Mouse (Mus musculus) kidney, embryonic 14.5 days (tissue): ENCODE data around the gene Gbp7. TPM values are rescaled to one million over a fixed set of nuclear protein-coding genes. Genes with fewer than 3 reads are reported as not detected.
"Not testable (repeated sequence)": the region's sequence is repeated elsewhere in the genome, so short reads cannot be mapped to it uniquely, and the experiment has no call there.

Experiments
- ATAC-seq: fragments of 200-750 bp; cut with Nextera tagmentation; 2 replicates; pipeline ENCODE4 v1.8.0; 2017; ENCODE audit warnings: moderate number of reproducible peaks, mild to moderate bottlenecking, moderate TSS enrichment, moderate library complexity; ENCODE audit not compliant: low FRiP score, low TSS enrichment
- H3K27ac ChIP-seq: fragments of 300-500 bp; sonication (generic); 2 replicates; pipeline ENCODE4 v1.5.1; 2014; ENCODE audit warnings: low read depth, mild to moderate bottlenecking, low read length, moderate library complexity, mixed read lengths
- H3K27me3 ChIP-seq: fragments of 300-500 bp; sonication (generic); 2 replicates; pipeline ENCODE4 v1.6.1; 2014; ENCODE audit warnings: mild to moderate bottlenecking, low read length; ENCODE audit not compliant: control insufficient read depth, insufficient read depth
- H3K36me3 ChIP-seq: fragments of 300-500 bp; sonication (generic); 2 replicates; pipeline ENCODE4 v1.6.1; 2014; ENCODE audit warnings: low read length, mixed read lengths; ENCODE audit not compliant: control insufficient read depth, insufficient read depth
- H3K4me1 ChIP-seq: fragments of 300-500 bp; sonication (generic); 2 replicates; pipeline ENCODE4 v1.6.1; 2014; ENCODE audit warnings: low read length, mixed read lengths; ENCODE audit not compliant: control insufficient read depth, insufficient read depth
- H3K4me2 ChIP-seq: fragments of 300-500 bp; sonication (generic); replicated peaks from 2 replicates; pipeline ENCODE4 v1.6.1; 2014; ENCODE audit warnings: low read depth, mild to moderate bottlenecking, low read length
- H3K4me3 ChIP-seq: fragments of 300-500 bp; sonication (generic); 2 replicates; pipeline ENCODE4 v1.5.1; 2014; ENCODE audit warnings: mild to moderate bottlenecking, low read length
- H3K9ac ChIP-seq: fragments of 300-500 bp; sonication (generic); 2 replicates; pipeline ENCODE4 v1.6.1; 2014; ENCODE audit warnings: low read depth, mild to moderate bottlenecking, low read length, moderate library complexity
- H3K9me3 ChIP-seq: fragments of 300-500 bp; sonication (generic); 2 replicates; pipeline ENCODE4 v1.6.1; 2016; ENCODE audit warnings: low read length; ENCODE audit not compliant: control insufficient read depth
- WGBS: fragments of 180-500 bp; shearing (Covaris S2); extraction: QIAGEN DNeasy Blood & Tissue Kit; methylation state at CpG from one replicate; pipeline ENCODE4 v1.1.7; 2014; 5-methylcytosine and 5-hydroxymethylcytosine counted together
- polyA plus RNA-seq: library from polyadenylated mRNA; unstranded; fragments of >200 nt; fragmentation: Nextera tagmentation; extraction: Ambion mirVana; gene quantifications from 2 replicates; pipeline ENCODE4 v1.2.1, GENCODE M21; 2014

Gene Gbp7
- polyA plus RNA-seq, 1 experiment from 2014 or later = 2.5 TPM

- Histone ChIP-seq H3K4me3 (peak overlapping the region; percentile 62), H3K9me3 (no peaks in the 10 kb centered on the region), H3K4me1 (no peaks in the 10 kb centered on the region), H3K36me3 (no peaks in the 10 kb centered on the region), H3K27ac (no peak overlapping the region), H3K9ac (no peak overlapping the region; the same call in 1 of the 2 replicates), H3K27me3 (peaks cover 3% of the 10 kb centered on the region; the same call in 1 of the 2 replicates), H3K4me2 (peak overlapping the region; percentile 96)
- ATAC-seq = no peak
- 38% methylated on average over 2 of the region's 2 CpGs for WGBS
Observed at GRCm38 (mm10) chr3:142529597-142529996, 545 bp upstream of the Gbp7 start.

DNA sequence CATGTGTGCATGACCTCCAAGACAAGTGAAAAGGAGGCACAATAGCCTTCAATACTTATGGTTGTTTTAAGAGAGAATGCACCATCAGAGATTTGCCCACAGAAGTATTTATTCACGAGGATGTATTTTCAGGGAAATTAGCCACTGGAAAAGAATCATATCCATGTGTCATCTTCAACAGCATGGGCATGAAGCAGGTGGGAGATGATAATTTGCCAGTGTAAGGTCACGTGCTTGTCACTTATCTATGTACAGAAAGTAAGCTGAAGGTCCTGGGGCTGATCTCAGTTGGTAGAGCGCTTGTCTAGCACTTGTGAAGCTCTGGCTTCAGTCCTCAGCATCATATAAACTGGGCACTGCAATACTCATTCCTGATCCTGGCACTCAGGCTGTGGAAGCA is 1.5 kb downstream of the Gbp7 start:
- H3K36me3 ChIP-seq = no peaks in the 10 kb centered on the region
- 94% methylated on average over 3 of the region's 3 CpGs for WGBS
- no peak overlapping the region for H3K4me3 ChIP-seq
- no peaks in the 10 kb centered on the region for H3K4me1 ChIP-seq
- H3K9ac ChIP-seq = no peak overlapping the region
- no peak for ATAC-seq
- peaks cover 3% of the 10 kb centered on the region; the same call in 1 of the 2 replicates for H3K27me3 ChIP-seq
- no peak overlapping the region for H3K27ac ChIP-seq
- H3K9me3 ChIP-seq = no peaks in the 10 kb centered on the region
- no peak overlapping the region for H3K4me2 ChIP-seq

GRCm38 (mm10) chr3:142533185-142533584 is 3.0 kb downstream of the Gbp7 start:
- no peaks in the 10 kb centered on the region for H3K36me3 ChIP-seq
- no peak overlapping the region for H3K4me3 ChIP-seq
- H3K9ac ChIP-seq = no peak overlapping the region
- no peak overlapping the region for H3K4me2 ChIP-seq
- 92% methylated on average over 3 of the region's 3 CpGs for WGBS
- no peaks in the 10 kb centered on the region for H3K4me1 ChIP-seq
- H3K9me3 ChIP-seq = no peaks in the 10 kb centered on the region
- ATAC-seq = no peak
- no peak overlapping the region for H3K27ac ChIP-seq
- H3K27me3 ChIP-seq = peaks cover 3% of the 10 kb centered on the region; the same call in 1 of the 2 replicates

DNA sequence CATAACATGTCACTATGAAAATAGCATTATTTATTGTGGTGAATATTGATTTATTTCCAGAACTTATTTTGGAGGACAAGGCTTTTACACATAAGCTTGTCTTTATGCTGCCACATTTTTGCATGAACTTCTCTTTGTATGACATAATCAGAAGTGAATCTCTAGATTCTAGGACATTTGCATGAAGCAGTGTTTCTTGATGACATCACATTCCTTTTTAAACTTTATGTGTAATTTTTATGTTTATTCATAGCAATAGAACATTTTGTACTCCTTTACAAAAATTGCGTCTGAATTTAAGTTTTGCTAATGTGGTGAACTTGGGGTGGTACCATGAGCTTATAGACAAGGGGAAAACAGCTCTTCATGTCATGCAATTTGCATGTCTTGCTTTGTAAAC is 5.5 kb downstream of the Gbp7 start:
- H3K36me3 ChIP-seq = no peaks in the 10 kb centered on the region
- no peak for ATAC-seq
- H3K9me3 ChIP-seq = no peaks in the 10 kb centered on the region
- no peak overlapping the region for H3K27ac ChIP-seq
- peaks cover 3% of the 10 kb centered on the region; the same call in 1 of the 2 replicates for H3K27me3 ChIP-seq
- H3K4me2 ChIP-seq = no peak overlapping the region
- 64% methylated on average over 1 of the region's 1 CpGs for WGBS
- no peak overlapping the region for H3K9ac ChIP-seq
- no peak overlapping the region for H3K4me3 ChIP-seq
- H3K4me1 ChIP-seq = no peaks in the 10 kb centered on the region

- H3K4me1 ChIP-seq = no peaks in the 10 kb centered on the region
- no peak for ATAC-seq
- H3K27ac ChIP-seq = no peak overlapping the region
- WGBS = 89% methylated on average over 6 of the region's 6 CpGs
- H3K4me2 ChIP-seq = no peak overlapping the region
- no peaks in the 10 kb centered on the region for H3K36me3 ChIP-seq
- no peaks in the 10 kb centered on the region for H3K27me3 ChIP-seq
- no peak overlapping the region for H3K4me3 ChIP-seq
- H3K9ac ChIP-seq = no peak overlapping the region
- H3K9me3 ChIP-seq = no peaks in the 10 kb centered on the region
Observed at GRCm38 (mm10) chr3:142541391-142541790, 11.2 kb downstream of the Gbp7 start.

- not testable (repeated sequence) for H3K36me3 ChIP-seq, H3K4me3 ChIP-seq, H3K9me3 ChIP-seq, ATAC-seq, H3K27me3 ChIP-seq, H3K9ac ChIP-seq, H3K27ac ChIP-seq, H3K4me1 ChIP-seq, H3K4me2 ChIP-seq
- 84% methylated on average over 12 of the region's 12 CpGs for WGBS
Observed at GRCm38 (mm10) chr3:142542776-142543175, 12.6 kb downstream of the Gbp7 start.

- H3K9me3 ChIP-seq = no peaks in the 10 kb centered on the region
- no peak overlapping the region for H3K4me3 ChIP-seq
- no peak overlapping the region for H3K9ac ChIP-seq
- H3K36me3 ChIP-seq = no peaks in the 10 kb centered on the region
- WGBS = 82% methylated on average over 3 of the region's 3 CpGs
- H3K27ac ChIP-seq = no peak overlapping the region
- no peaks in the 10 kb centered on the region for H3K4me1 ChIP-seq
- ATAC-seq = no peak
- no peak overlapping the region for H3K4me2 ChIP-seq
- no peaks in the 10 kb centered on the region for H3K27me3 ChIP-seq
Observed at GRCm38 (mm10) chr3:142546690-142547089, 16.5 kb downstream of the Gbp7 start.

- no peak overlapping the region for H3K9ac ChIP-seq
- no peaks in the 10 kb centered on the region for H3K36me3 ChIP-seq
- no peaks in the 10 kb centered on the region for H3K9me3 ChIP-seq
- ATAC-seq = no peak
- no peak overlapping the region for H3K4me3 ChIP-seq
- H3K27me3 ChIP-seq = no peaks in the 10 kb centered on the region
- H3K4me1 ChIP-seq = no peaks in the 10 kb centered on the region
- 91% methylated on average over 3 of the region's 3 CpGs for WGBS
- no peak overlapping the region for H3K4me2 ChIP-seq
- no peak overlapping the region for H3K27ac ChIP-seq
Observed at GRCm38 (mm10) chr3:142550052-142550676, 20.0 kb downstream of the Gbp7 start.

DNA sequence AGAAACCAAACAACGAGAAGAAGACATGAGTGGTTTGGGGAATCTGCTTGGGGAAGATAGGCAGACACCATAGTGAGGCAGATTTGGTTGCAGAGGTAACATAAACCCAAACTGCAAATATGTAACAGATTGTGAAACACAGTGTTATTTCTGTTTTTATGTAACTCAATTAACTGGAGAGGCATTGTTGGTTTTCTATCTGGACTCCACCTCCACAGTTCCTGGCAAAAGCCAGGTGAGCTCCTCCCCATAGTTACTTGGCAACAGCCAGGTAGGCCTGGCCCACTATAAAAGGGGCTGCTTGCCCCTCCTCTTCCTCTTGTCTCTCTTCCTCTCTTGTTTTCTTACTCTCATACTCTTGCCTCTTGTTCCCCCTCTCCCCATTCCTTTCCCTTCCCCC is 24.5 kb downstream of the Gbp7 start:
- H3K9me3 ChIP-seq = no peaks in the 10 kb centered on the region
- 68% methylated on average over 1 of the region's 1 CpGs for WGBS
- no peak overlapping the region for H3K9ac ChIP-seq
- H3K4me2 ChIP-seq = no peak overlapping the region
- H3K4me1 ChIP-seq = no peaks in the 10 kb centered on the region
- H3K27me3 ChIP-seq = no peaks in the 10 kb centered on the region
- no peak for ATAC-seq
- no peak overlapping the region for H3K27ac ChIP-seq
- H3K4me3 ChIP-seq = no peak overlapping the region
- no peaks in the 10 kb centered on the region for H3K36me3 ChIP-seq
